Mouse (Mus musculus) ovary, postnatal 36 days (tissue): Measurements from ENCODE around the gene Lpin1.

Source experiments
- DNase-seq: peaks from one replicate; pipeline ENCODE4 v3.0.0; 2022; ENCODE audit warnings: low spot score, mixed read lengths

Lpin1 gene

DNA sequence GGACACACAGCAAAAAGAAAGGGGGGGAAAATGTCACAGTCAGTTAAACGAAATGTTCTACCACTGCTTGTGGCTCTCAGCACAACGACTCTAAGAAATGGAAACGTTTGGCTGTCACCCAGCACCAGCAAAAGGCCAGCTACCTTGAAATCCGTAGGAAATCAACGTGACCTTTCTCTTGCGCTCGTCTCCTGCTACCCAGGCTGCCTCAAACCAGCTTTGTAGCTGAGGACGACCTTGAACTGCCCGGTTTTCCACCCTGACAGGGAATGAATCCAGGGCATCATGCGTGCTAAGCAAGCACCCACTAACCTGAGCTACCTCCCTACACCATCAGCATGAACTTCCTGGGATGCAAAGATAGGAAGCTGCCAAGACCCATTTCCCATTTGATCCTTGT lies 39.5 kb downstream of the Lpin1 start:
- DNase-seq, result no peak

DNA sequence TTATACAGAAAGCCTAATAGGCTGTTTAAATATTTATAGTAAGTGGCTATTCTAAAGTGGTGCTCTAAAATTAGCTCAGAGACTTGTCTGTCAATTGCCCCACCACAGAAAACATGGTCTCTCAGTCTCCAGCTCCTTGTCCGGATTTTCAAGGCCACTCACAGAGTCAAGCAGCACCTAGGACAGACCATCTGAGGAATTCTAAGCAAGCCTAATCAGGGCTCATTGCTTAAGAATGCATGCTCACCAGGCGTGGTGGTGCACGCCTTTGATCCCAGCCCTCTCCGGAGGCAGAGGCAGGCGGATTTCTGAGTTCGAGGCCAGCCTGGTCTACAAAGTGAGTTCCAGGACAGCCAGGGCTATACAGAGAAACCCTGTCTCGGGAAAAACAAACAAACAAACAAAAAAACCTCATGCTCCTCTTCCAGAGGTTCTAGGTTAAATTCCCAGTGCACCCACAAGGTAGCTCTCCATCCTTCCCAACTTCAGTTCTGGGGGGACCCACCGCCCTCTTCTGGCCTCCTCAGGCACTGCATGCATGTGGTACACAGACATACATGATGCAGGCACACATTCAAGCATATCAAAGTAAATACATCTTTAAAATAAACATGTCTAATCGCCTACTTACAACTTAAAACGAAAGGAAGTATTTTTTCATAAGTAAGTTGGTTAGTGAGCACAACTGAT lies 40.2 kb downstream of the Lpin1 start:
- DNase-seq, result no peak

DNA sequence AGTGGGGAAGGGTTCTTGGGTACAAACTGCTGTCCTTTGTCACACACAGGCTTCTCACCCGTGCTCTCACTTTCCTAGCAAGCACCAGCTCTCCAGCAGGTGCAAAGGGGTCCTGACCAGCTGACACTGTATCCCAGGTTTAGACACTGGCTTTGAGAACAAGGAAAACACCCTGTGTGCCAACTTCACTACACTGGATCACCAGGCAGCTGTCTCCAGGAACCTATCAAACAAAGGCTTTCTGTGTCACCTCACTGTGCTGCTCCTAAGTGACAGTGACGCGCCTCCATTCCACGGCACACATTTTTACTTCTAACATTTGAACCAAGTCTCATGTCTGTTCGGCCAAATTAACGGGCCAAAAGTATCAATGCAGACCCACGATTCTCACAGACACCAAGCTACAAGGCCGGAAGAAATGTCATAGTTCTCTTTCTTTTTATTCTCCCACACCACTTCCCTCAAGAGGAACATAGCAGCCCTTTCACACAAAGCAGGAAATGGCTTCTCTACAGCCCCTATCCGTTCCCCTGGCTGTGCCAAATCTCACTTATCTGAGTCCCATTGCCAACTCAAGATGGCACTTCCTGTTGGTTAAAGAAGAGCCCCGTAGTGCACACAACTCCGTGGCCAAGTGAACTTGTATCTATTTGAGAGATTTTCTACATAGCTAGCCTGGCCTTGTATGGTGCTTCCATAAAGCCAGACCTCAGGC lies 41.7 kb downstream of the Lpin1 start:
- DNase-seq, result no peak

DNA sequence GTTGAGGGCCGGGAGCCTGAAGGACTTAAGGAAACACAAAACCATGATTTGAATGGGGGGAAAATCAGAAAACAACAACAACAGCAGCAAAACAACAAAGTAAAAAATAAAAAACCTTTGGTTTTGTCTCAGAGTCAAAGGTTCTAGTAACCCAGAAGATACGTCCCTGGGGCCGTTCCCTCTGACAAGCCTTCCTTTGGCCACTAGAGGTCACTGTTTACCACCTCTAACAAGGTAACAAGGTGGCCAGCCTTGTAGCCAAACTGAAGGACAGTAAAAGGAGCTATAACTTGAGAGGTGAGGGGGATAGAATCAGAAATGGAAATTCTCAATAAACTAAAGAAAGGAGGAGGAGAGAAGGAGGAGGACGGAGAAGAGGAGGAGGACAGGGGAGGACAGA lies 42.3 kb downstream of the Lpin1 start:
- DNase-seq, result no peak

DNA sequence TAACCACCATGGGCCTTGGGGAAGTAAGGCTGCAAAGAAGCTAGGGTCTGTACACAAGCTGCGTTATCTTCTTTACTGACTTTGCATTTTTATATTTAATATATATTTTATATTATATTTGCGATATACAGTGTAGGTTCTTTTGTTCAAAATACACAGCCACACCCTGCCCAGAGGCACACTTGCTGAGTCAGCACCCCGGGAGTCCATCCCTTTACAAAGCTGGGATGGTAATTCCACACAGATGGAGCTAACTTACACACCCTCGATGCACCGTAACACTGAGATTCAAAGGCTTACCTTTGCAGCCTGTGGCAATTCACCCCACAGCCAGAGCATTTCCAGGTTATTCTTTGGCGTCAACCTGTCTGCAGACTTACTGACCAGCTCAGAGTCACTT lies 42.7 kb downstream of the Lpin1 start:
- no peak for DNase-seq

DNA sequence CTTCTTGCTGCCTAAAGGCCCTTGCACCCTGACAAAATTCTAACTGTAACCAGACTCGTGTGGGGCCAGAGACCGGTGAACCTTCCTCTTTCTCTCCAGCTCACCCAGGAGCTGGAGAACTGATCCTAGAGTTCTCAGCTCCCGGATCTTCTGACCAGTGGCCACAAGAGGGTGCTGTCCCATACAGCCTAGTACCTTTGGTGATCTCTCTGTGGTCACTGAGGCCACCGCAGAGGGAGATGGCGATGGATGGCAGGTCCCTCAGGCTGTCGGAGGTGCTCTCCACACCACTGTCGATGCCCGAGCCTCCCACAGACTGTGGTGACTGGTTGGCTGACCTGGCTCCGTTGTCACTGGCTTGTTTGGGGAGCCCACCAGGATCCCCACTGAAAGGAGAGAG lies 47.3 kb downstream of the Lpin1 start:
- peak; percentile 53 for DNase-seq

DNA sequence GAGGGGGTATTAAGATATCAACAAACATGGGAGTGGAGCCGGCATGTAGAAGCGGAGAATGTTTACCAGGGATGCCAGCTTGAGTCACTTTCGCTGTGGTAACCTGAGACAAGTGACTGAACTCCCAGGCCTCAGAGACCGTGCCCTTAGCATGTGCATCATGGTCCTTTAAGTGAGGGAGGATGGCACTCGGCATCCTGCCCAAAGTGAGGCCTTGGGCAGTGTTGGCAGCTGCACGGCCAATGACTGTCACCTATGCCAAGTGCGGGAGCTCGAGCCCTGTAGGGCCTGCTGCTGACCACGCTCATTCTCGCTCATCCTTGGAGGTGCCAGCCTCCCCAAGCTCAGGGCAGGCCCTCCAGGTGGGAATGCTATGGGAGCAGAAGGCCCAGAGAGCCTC lies 48.1 kb downstream of the Lpin1 start:
- DNase-seq, result peak; percentile 45

DNA sequence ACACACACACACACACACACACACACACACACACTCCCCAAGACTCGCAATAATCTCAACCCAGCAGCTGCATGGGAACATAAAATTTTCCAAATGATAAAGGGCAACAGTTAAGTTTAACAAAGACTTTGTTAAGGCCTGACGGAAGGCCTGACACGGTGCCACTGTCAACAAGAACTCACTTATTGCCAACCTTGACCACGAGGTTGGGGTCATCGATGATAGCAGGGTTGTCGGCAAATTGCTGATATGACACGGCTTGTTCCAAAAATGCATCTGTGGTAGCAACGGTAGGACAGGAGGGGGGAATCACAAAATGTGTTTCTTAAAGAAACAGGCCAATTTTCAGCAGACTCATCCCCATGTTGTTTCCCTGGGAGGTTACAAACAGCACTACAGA lies 48.6 kb downstream of the Lpin1 start:
- DNase-seq, result no peak

DNA sequence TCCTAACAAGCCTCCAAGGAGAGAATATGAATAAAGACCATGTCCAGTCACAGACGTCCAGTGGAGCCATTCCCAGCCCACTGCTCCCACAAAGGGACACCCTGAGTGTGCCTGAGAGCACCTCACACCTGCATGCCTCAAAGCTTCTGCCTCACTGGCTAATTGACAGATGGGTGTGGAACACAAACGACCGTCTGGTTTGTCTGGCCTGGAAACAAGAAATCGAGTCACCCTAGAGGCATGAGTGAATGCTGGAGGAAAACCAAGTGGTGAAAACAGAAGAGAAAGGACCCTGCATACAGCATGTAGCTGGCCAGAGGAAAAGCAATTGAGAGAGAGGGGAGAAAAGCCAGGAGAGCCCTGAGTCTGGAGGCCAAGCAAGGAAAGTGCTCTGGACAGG lies 53.5 kb downstream of the Lpin1 start:
- DNase-seq, result no peak

DNA sequence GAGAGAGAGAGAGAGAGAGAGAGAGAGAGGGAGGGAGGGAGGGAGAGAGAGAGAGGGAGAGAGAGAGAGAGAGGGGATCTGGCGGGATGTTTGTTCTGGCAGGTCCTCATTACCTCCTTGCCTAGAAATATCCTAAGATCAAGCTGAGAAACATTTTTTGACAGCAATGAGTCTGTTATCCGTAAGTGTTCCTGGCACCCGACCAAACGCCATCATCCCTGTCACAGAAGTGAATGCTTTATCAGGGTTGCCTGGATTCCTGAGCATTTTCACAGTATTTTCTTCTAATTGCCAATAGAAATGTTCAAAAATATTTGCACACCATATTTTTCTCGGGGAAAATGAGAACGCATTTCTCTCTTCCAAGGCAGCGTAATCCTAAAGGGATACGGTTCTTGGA lies 56.6 kb downstream of the Lpin1 start:
- no peak for DNase-seq

DNA sequence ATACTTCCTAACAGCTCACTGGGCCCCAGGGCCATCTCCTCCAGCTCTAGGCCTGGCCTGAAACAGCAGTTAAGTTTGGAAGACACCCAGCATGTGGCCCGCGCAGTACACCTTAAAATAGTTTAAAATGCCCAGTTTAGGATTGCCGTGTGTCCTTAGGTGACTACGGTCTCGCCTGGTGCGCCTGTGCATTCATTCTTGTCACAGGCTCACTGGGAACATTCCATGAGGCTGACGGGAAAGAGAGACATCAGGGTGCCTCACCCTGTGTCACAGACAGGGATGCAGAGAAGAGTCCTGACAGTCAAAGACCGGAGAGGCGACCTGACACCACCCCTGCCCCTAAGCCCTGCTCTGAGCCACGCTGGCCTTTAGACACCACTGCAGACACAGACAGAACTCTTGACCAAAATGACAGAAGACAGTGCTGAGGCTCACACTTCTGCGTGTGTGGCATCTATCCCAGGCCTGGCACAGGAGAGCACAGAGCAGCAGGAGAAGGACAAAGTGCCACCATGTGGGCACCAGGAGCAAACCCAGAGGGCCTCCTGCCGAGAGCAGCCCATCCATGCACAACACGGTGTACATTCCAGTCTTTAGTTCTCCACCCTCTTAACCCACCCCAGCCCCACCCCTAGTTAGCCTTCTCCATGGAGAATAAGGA lies 58.5 kb downstream of the Lpin1 start:
- no peak for DNase-seq

DNA sequence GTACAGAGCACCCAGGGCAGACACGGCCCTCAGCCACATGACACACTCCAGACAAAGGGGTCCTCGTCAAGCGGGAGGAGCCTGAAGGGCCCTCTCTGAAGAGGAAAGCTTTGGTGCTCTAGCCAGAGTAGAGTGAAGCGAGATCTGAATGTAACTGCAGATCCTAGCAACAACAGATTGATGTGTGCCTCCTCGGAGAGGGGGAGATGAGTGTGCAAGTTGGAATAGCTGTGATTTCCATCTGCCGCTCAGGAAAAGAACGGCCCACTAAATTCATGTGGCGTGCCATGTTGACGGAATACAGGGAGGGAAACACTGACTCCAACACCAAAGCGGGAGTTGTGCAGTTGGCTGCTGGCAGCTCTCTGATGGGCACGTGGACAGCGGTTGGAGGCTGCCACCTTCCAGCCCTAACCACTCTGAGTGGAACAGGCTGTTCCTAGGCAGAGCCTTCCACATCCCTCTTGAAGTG lies 59.7 kb downstream of the Lpin1 start:
- no peak for DNase-seq

DNA sequence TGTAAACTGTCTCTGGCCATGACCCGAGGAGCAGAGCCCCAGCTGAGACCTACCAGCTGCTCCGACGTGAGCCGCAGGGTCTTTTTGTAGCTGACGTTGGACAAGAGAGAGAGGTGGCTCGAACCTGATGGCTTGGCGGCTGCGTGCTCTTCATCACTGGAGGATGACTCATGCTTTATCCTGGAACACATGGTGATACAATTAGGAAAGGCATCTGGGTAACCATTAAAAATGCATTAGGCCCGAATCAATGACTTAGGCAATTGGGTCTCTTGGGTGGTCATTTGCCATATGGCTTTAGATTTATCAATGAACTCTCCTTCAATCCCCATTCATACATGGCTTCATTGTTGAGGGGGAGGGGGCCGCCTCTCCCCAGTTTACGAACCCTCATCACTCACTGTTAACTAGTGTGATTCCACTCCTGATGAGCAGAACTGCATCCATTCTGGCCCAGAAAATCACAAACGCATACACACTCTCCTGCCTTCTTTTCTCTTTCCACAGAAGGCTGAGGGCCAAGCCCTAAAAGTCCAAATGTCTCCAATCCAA lies 61.9 kb downstream of the Lpin1 start:
- DNase-seq, result no peak

DNA sequence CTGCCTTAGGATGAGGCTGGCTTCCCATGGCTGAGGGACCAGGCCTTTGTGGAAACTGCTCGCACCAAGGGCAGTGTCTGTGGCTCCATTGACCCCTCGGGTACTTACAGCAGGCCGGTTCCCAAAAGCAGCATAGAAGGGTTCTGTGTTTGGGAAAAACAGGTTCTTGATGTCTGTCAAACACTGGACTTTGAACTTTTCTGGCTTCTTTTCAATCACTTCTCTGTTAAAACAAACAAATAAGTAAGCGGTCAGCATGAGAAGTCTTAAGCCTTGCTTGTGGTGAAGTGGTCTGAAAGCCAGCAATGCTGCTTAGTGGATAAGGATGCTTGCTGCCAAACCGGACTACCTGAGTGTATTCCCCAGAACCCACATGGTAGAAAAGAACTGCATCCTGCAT lies 69.2 kb downstream of the Lpin1 start:
- DNase-seq, result no peak

DNA sequence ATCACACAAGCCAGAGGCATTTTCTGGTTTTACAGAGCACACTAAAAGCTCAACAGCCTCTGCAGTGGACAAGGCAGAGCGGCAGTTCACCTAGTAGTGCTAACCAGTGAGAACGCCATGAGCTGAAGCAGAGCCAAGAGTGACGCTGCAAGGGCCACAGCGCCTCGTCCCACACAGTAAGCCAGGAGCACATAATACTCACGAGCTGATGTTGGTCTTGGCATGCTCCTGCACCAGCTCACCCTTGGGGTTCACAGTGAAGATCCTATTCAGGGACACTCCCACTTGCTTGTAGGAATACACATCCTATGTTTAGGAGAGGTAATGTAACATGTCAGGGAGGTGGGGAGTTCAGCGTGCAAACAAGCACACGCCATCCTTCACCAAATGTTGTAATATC lies 70.1 kb downstream of the Lpin1 start:
- no peak for DNase-seq

DNA sequence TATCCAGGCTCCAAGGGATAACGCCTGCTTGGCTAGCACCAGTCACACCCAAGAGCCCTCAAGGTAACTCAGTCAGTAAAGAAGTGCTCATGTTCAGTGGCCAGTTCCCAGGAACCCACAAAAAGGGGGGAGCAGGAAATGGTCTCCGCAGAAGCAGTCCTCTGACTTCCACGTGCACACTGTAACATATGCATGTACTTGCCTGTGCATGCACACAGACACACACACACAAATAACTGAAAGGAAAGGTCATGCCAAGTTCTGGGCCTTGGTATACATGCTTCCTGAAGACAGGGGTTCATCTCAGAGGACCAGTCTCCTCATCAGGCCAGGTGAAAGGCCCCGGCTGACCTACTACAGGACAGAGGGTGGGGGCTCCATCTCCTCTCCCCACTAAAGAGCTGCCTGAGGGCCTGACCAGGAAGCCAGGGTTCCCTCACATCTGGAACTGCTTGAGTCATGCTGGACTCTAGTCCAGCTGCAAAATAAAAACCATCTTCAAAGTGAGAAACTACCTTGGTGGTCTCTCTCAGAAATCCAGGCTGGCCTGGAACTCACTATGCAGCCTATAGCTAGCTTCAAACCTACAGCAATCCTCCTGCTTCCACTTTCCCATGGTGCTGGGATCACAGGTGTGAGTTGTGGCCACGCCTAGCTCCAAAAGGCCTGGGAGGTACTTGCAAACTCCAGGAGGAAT lies 70.7 kb downstream of the Lpin1 start:
- no peak for DNase-seq

DNA sequence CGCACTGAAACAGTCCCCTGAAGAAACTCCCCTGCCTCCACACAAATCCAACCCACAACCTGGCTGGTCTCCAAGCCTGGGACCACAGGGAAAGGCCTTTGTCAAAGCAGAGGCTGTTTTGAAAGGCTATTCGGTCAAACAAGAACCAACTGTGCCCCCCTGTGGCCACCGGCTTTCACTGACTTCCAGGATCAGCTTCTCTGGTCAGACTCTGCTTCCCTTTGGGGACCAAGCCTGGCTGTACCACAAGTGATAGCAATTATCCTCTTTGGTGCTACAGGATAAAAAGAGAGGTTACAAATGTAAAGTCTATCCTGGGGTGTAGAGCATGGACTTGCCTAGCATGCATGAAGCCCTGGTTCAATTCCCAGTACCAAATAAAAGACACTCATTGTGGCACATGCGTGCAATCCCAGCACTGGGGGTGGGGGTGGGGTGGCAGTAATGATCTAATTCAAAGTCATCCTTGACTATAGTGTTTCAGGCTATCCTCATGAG lies 77.4 kb downstream of the Lpin1 start:
- DNase-seq, result peak; percentile 82

DNA sequence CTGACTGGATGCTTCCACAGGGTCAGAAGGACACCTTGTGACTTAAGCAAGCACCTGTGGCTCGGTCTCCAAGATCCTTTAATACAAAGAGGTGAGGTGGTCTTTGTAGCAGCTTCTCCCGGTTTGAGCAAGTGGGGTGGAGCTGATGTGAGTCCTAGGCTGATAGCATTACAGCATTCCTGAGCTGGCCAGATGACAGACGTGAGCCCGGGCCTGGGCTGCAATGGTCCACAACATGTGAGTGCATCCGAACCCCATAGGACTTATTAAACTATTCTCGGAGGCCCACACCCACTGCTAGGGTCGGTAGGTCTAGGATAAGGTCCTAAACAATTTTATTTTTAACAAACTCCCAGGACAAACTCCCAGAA lies 77.9 kb downstream of the Lpin1 start:
- no peak for DNase-seq

DNA sequence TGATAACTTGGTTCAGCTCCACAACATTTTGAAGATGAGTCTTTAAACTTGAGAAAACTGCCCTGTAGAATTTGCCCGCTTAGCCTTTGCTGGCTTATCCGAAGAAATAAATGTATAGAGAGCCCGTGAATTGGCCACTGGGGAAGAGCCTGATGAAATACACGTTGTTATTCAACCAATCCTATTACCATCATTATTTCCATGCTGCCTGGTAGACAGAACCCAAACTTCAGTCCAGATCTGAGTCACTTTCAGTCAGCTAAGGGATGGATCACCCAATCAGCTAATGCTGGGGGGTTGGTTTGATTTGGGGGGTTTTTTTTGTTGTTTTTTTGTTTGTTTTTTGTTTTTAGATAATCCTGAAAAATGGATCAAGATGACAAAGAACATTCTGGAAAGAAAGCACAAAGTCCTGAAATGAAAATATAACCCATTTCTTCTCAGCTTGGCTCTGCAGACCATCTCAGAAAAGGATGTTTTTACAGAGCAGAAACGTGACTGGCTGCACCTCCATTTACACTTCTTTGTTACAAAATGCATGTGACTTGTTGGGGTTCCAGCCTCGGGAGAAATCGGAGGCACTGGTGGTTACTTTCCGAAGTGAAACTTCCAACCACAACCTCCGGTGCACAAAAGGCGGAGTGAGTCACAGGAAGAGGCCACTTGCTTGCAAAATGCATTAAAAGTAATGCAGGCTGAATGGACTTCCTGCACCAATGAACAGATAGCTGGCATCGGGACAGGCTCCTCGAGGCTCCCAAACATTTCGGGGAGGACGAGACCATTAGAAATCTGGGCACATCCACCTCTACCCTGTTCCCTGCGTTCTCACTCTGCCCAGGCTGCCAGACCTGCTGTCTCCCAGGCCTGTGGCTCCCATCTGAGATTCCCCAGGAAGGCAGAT lies 78.6 kb downstream of the Lpin1 start:
- no peak for DNase-seq

DNA sequence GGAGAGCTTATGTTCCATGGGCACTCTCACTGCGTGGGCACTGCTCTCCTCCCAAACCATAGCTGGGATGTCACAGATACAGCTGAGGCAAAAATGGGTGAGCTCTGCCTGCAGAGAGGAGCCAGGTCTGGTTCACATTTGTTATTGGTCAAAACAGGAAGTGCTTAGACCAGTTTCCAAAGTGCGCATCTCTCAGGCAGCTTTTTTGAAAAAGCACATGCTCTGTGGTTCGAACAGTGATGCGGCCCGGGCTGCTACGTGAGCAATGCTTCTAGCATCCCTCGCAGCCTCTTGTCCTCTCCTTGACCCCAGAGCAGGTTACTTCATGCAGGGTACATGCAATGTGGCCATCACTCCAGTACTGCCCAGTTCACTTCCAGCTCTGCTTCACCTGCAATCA lies 82.1 kb downstream of the Lpin1 start:
- no peak for DNase-seq

DNA sequence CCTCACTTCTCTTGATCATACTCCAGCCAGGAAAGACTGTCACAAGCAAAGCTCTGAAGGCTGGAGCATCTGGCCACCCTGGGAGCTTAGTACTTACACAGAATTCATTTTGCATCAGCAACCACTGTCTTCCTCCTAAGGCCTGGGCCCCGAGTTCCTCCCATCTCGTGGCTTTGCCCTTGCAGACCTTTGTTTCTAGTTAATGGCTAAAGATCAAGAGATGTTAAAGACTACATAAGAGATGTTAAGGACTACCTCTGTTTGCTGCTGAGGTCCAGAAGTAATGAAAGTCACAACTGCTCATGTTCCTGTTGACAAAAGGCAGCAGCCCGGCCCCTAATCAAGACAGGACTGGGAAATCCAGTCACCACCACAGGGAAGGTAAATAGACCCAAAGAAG lies 82.8 kb downstream of the Lpin1 start:
- DNase-seq, result no peak
